Mouse (Mus musculus) heart, postnatal 25 days (tissue): Measurements from ENCODE around the gene Ankk1. TPM values are rescaled to one million over a fixed set of nuclear protein-coding genes. Genes with fewer than 3 reads are reported as not detected.

ENCODE experiments used
- DNase-seq: peaks from one replicate; pipeline ENCODE4 v3.0.0; 2022; ENCODE audit warnings: low spot score
- intact Hi-C: fragments of 180-260 bp; cut with DNase I; formaldehyde crosslinking; loops from one replicate; pipeline ENCODE4 v1.15.1; 2025
- total RNA-seq, 2 experiments: library from RNA; stranded (reverse); gene quantifications; 2 replicates each; pipeline ENCODE4 v1.2.3; 2021

Gene Ankk1
- not detected for total RNA-seq

DNA sequence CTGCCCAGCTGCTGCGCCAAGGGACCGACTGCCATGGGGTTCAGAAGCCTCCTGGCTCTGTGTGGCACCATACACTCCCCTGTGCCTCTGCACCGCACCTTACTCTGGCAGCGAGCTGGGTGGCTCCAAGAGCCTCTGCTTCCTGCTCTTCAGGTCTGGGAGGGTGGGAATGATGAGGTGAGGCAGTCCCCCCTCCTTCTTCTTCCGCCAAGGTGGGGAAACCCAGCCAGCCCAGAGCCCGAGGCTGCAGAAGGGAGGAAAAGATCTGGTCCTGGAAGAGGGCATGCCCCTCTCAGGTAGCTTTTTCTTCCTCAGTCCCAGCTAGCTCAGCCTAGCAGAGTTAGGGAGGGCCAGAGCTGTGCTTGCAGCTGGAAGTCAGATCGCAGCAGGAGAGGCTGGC, at the start of gene Ankk1:
Gene Ankk1, minus strand, starts transcription at position 101 of the 400 bp plus-strand sequence.
- DNase-seq: no peak
- intact Hi-C loops: no loop called here

DNA sequence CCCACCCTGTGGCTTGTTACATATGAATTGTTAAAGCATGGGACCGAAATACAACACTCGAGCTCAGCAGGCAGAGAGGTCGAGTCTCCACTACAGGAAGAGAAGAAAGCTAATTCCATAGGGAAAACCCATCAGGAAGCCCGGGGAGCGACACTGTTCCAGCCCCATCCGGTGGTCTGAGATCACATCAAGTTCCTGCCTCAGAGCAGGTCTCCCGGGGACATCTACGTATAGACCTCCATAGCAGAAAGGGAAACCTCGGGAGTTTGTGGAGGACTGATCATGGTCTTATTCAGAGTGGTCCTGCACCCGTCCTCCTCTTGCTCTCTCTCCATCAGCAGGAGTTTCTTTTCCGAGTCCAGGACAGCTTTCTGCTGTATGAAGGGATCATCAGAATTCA, 45.3 kb upstream of the Ankk1 start:
- DNase-seq: no peak
- intact Hi-C loops: no loop called here

- intact Hi-C loops: no loop called here
- no peak for DNase-seq
These were observed 44.1 kb upstream of the Ankk1 start for GRCm38 (mm10) chr9:49470946-49471345.

DNA sequence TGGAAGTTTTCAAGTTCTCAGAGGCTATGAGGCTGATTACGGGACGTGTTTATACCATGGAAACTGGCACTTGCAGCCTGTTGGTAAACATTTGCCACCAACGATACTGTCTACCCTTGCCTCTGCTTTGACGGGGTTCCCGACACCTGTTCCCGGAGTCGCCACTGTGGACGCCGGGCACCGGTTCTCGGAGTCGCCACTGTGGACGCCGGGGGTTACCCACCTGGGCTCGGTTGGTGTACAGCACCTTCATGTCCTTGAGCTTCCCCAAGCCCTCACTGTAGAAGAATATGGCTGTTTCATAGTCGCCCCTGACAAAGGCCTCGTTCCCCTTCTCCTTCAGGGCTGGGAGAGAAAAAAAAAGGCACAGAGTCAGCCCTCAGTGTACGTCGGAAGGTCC, 43.2 kb upstream of the Ankk1 start:
- intact Hi-C loops: no loop called here
- no peak for DNase-seq

GRCm38 (mm10) chr9:49456136-49456535, 29.3 kb upstream of the Ankk1 start:
- intact Hi-C loops: no loop called here
- DNase-seq: no peak

- DNase-seq: no peak
- intact Hi-C loops: no loop called here
These were observed 25.6 kb upstream of the Ankk1 start for GRCm38 (mm10) chr9:49452396-49452795.

DNA sequence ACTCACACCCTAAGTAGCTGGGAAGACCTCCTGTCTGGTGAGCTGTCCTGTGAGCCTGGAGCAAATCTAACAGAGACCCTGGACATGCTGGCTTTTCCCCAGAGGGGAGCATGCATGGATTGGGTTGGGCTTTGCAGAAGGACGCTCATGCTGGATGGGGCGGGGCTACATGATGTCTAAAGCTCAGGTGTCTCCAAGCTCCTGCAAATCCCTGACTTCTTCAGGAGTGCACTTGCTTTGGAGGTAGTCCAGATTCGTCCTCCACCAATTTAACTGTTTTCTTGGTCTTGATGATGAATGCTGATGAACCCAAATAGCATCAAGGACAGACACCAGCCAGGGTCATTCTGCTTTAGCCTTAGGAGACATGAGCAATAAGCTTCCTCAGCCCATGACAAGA, 23.7 kb upstream of the Ankk1 start:
- intact Hi-C loops: no loop called here
- DNase-seq: no peak

DNA sequence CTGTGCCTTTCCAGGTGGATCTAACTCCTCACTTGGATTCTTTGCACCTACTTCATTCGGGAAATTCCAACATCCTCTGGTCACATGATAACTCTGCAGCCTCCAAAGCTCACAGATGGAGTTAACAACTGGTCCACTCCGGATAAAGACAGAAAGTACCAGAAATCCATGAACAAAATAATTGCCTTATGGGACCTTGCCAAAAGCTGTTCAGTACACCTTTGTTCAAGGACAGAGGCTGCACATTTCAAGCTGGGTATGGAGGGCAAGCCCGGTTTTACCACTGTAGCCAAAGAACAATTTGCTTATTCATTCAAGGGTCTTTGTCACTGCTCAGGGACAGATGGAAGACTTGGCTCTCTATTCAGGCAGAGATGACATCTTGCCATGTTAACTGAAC, 15.8 kb upstream of the Ankk1 start:
- intact Hi-C loops: no loop called here
- no peak for DNase-seq

DNA sequence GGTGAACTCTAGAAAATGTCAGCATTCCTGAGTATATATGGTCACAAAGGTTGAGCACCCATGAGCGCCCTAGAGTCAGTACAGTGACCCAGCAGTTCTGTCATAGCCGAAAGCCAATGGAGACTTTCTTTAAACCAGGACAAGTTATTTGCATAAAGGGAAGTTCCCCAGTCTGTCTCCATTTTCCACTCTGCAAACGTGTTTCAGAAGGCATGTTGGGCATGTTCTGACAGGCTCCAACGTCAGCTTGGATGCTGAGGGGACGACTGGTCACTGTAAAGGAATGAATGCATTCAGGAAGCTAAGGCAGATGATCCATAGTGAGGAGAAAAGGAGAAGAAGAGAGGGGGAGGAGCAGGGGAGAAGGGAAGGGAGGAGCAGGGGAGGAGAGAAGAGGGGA, 657 bp upstream of the Ankk1 start:
- intact Hi-C loops: no loop called here
- no peak for DNase-seq

DNA sequence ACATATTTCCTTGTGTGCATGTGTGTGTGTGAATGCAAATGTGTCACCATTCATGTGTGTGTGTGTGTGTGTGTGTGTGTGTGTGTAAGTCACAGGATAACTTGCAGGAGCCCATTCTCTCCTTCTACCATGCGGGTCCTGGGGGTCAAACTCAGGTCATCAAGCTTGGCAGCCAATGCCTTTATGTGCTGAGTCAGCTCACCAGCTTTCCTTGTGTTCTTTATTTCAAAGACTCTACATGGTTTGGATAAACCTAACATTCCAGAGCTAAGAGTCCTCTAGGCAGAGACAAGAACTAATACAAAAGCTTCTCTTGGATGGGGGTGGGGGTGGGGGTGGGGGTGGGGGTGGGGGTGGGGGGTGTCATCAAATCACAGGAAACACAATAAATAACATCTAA, 1.2 kb downstream of the Ankk1 start:
- intact Hi-C loops: no loop called here
- DNase-seq: no peak

DNA sequence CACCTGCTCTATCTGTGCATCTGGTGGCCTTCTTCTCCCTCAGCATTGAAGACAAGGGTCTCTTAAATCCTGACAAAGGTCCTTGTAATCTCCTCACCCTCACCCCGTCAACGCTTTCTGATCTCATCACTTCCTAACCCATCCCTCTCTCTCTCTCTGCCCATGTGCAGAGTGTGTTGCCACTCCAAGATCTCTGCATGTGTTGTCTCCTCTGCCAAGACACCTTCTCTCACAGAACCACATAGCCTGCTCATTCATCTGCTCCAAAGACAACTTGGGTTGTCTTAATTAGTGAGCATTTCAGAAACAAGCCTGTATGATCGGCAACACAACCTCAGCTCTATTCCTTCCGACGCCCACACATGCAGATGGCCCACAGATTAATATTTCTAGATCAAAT, 3.0 kb downstream of the Ankk1 start:
- no peak for DNase-seq
- intact Hi-C loops: no loop called here

- no peak for DNase-seq
- intact Hi-C loops: no loop called here
These were observed 16.2 kb downstream of the Ankk1 start for GRCm38 (mm10) chr9:49410621-49411020.

DNA sequence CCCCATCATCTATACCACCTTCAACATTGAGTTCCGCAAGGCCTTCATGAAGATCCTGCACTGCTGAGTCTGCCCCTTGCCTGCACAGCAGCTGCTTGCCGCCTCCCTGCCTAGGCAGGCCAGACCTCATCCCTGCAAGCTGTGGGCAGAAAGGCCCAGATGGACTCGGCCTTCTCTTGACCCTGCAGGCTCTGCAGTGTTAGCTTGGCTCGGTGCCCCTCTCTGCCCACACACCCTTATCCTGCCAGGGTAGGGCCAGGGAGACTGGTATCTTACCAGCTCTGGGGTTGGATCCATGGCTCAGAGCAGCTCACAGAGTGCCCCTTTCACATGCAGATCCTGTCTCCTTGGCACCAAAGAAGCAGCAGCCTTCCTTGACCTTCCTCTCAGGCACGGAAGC, 19.8 kb downstream of the Ankk1 start:
- no peak for DNase-seq
- intact Hi-C loops: no loop called here

DNA sequence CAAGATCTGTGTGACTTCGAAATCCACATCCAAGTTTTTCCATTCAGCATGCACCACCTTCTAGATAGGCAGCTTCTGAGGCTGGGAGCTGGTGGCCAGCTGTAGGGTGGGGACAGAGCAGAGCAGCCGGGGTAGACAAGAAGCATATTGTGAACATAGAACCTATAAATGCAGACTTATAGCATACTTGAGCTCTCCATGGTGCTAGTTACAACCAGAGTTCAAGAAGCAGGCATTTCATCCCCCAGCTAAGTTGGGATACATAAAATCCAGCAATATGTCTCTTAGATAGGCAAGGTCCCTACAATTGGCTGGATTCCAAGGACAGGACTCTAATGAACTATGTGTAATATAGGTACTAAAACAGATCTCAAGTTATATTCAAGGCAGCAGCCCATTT, 23.1 kb downstream of the Ankk1 start:
- DNase-seq: no peak
- intact Hi-C loops: no loop called here

- intact Hi-C loops: no loop called here
- no peak for DNase-seq
These were observed 30.8 kb downstream of the Ankk1 start for GRCm38 (mm10) chr9:49396006-49396405.

- intact Hi-C loops: no loop called here
- no peak for DNase-seq
These were observed 34.6 kb downstream of the Ankk1 start for GRCm38 (mm10) chr9:49392242-49392641.

GRCm38 (mm10) chr9:49386119-49386518, 40.7 kb downstream of the Ankk1 start:
- no peak for DNase-seq
- intact Hi-C loops: no loop called here

DNA sequence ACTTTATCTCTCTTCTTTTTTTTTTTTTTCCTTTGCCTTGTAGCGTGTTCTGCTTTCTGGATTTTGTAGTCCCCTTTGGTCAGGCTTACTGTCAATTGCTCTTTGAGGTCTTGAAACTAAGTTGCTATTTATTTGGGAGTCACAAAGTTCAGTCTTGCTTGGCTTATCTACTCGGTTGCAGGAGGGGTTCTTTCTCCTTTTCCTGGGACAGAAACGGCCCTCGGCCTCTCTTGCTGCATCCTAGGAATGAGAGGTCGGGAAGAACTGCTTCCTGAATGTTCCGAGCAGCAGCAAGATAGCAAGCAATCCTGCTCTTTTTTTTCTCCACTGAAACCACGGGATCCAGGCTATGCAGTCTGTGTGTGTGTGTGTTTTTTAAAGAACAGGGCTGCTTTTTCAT, 41.5 kb downstream of the Ankk1 start:
- no peak for DNase-seq

DNA sequence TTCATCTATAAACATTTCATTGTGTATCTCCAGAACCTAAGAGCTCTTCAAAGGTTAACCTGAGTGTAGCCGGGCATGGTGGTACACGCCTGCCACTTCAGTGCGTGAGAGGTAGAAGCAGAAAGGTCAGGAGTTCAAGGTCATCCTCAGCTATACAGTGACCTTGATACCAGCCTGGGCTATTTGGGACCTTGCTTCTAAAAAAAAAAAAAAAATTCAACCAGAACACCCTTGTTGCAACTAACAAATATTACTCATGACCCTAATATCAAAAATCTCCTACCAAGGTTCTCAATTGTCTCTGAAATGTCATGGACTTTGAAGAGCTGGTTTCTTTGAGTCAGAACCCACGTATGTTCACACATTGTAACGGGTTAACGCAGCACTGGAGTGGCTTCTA, 42.0 kb downstream of the Ankk1 start:
- no peak for DNase-seq
- intact Hi-C loops: no loop called here

More for the DNA sequence above, 41.5 kb downstream of the Ankk1 start:
- intact Hi-C loops: no loop called here

- intact Hi-C loops: no loop called here
- DNase-seq: no peak
These were observed 42.8 kb downstream of the Ankk1 start for GRCm38 (mm10) chr9:49384041-49384440.

GRCm38 (mm10) chr9:49379962-49380361, 46.9 kb downstream of the Ankk1 start:
- intact Hi-C loops: no loop called here
- DNase-seq: no peak

DNA sequence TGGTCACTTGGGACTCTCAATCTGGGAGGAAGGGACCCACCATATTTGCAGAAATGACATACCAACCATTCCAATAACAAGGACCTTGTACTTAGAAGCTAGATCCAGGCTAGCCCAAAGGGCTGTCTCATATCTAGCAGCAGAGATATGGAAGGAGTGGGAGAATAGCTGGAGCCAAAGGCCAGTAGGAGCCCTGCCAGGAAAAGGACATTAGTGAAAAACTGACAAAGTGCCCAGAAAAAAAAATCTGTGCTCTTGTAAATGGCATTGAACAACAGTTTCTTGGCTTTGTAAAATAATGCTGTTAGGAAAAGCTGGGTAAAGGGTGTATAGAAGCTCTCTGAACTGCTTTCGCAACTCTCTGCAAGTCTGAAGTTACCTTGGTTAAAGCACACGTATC, 52.9 kb downstream of the Ankk1 start:
- DNase-seq: no peak
- intact Hi-C loops: no loop called here

DNA sequence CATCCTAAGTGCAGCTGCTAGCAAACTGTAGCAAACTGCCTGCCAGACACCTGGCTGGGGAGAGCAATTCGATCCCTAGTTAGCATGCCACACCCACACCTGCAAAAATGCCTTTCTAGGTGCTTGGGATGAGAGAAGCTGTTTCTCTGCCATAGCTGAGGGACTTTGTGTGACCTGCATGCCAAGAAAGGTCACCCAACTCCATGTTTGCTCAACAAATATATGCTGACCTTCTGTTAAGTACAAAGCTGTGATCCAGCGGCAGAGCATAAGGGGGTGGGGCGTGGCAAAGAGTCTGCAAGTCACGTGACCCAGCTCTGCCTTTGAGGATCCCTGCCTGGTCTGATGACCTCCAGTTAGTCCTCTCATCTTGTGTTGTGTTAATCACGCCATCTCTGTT, 61.1 kb downstream of the Ankk1 start:
- DNase-seq: no peak
- intact Hi-C loops: no loop called here
